Mouse (Mus musculus): ENCODE data around the gene Rbp2.

GRCm38 (mm10) chr9:98466709-98467108 is 19.2 kb upstream of the Rbp2 start:
- no peak for TF ChIP-seq GATA1 (IDR thresholded peaks at IDR 0.05; ENCODE audit: borderline replicate concordance, low read length)
- no peak for TF ChIP-seq FLI1 (IDR thresholded peaks at IDR 0.05; ENCODE audit: low read length)

Data from megakaryocyte, embryonic 14.5 days (primary cell).